Mouse (Mus musculus): Measurements from ENCODE around the gene Lrrn4cl. TPM values are rescaled to one million over a fixed set of nuclear protein-coding genes. Genes with fewer than 3 reads are reported as not detected.

Gene Lrrn4cl
- polyA plus RNA-seq, 1 experiment from 2014 or later, result 0.77 TPM

Small RNA genes lying within 50 kb of the gene (microRNA-seq; reads per million reads assigned to microRNA genes)
- gene Mir5136, result not detected

Other genes with a start within 250 kb of the Lrrn4cl start
- gene Slc22a6, start 232.7 kb upstream of the Lrrn4cl start, polyA plus RNA-seq (2016; fragmentation: Nextera tagmentation; extraction: Ambion mirVana), result 0.87 and 1.3 TPM in 2 replicates
- 0.63 and 0.69 TPM in 2 replicates for gene Chrm1, start 187.0 kb upstream of the Lrrn4cl start, polyA plus RNA-seq (2016; fragmentation: Nextera tagmentation; extraction: Ambion mirVana)
- gene Slc3a2, start 127.4 kb upstream of the Lrrn4cl start, polyA plus RNA-seq (2016; fragmentation: Nextera tagmentation; extraction: Ambion mirVana), result 119 and 122 TPM in 2 replicates
- 88.5 and 98.3 TPM in 2 replicates for gene Wdr74, start 114.9 kb upstream of the Lrrn4cl start, polyA plus RNA-seq (2016; fragmentation: Nextera tagmentation; extraction: Ambion mirVana)
- 2.6 and 2.7 TPM in 2 replicates for gene 1700092M07Rik, start 110.0 kb upstream of the Lrrn4cl start, polyA plus RNA-seq (2016; fragmentation: Nextera tagmentation; extraction: Ambion mirVana)
- 165 and 172 TPM in 2 replicates for gene Stx5a, start 109.4 kb upstream of the Lrrn4cl start, polyA plus RNA-seq (2016; fragmentation: Nextera tagmentation; extraction: Ambion mirVana)
- gene Nxf1, start 93.7 kb upstream of the Lrrn4cl start, polyA plus RNA-seq (2016; fragmentation: Nextera tagmentation; extraction: Ambion mirVana), result 218 and 221 TPM in 2 replicates
- 202 and 221 TPM in 2 replicates for gene Tmem223, start 79.8 kb upstream of the Lrrn4cl start, polyA plus RNA-seq (2016; fragmentation: Nextera tagmentation; extraction: Ambion mirVana)
- gene Tmem179b, start 76.3 kb upstream of the Lrrn4cl start, polyA plus RNA-seq (2016; fragmentation: Nextera tagmentation; extraction: Ambion mirVana), result 48.4 and 54.1 TPM in 2 replicates
- 39.9 and 40.4 TPM in 2 replicates for gene Taf6l, start 64.4 kb upstream of the Lrrn4cl start, polyA plus RNA-seq (2016; fragmentation: Nextera tagmentation; extraction: Ambion mirVana)
- 166 and 170 TPM in 2 replicates for gene Polr2g, start 52.2 kb upstream of the Lrrn4cl start, polyA plus RNA-seq (2016; fragmentation: Nextera tagmentation; extraction: Ambion mirVana)
- gene Zbtb3, start 48.2 kb upstream of the Lrrn4cl start, polyA plus RNA-seq (2016; fragmentation: Nextera tagmentation; extraction: Ambion mirVana), result 6.5 and 7.2 TPM in 2 replicates
- gene Ttc9c, start 31.4 kb upstream of the Lrrn4cl start, polyA plus RNA-seq (2016; fragmentation: Nextera tagmentation; extraction: Ambion mirVana), result 71.3 and 71.7 TPM in 2 replicates
- 6.2 TPM in 2 replicates for gene Hnrnpul2, start 30.8 kb upstream of the Lrrn4cl start, polyA plus RNA-seq (2016; fragmentation: Nextera tagmentation; extraction: Ambion mirVana)
- gene AC129217.1, start 21.0 kb upstream of the Lrrn4cl start, polyA plus RNA-seq (2016; fragmentation: Nextera tagmentation; extraction: Ambion mirVana), result not detected in 2 replicates
- 43.0 and 47.5 TPM in 2 replicates for gene Bscl2, start 13.3 kb upstream of the Lrrn4cl start, polyA plus RNA-seq (2016; fragmentation: Nextera tagmentation; extraction: Ambion mirVana)
- 30.5 and 38.9 TPM in 2 replicates for gene Gng3, start 11.6 kb upstream of the Lrrn4cl start, polyA plus RNA-seq (2016; fragmentation: Nextera tagmentation; extraction: Ambion mirVana)
- 179 and 189 TPM in 2 replicates for gene Ubxn1, start 20.7 kb downstream of the Lrrn4cl start, polyA plus RNA-seq (2016; fragmentation: Nextera tagmentation; extraction: Ambion mirVana)
- 66.0 and 67.6 TPM in 2 replicates for gene Uqcc3, start 30.2 kb downstream of the Lrrn4cl start, polyA plus RNA-seq (2016; fragmentation: Nextera tagmentation; extraction: Ambion mirVana)
- 82.3 and 88.4 TPM in 2 replicates for gene Lbhd1, start 33.0 kb downstream of the Lrrn4cl start, polyA plus RNA-seq (2016; fragmentation: Nextera tagmentation; extraction: Ambion mirVana)
- not detected in 2 replicates for gene Gm49403, start 33.2 kb downstream of the Lrrn4cl start, polyA plus RNA-seq (2016; fragmentation: Nextera tagmentation; extraction: Ambion mirVana)
- 98.0 and 107 TPM in 2 replicates for gene 1810009A15Rik, start 38.1 kb downstream of the Lrrn4cl start, polyA plus RNA-seq (2016; fragmentation: Nextera tagmentation; extraction: Ambion mirVana)
- not detected in 2 replicates for gene Gm49416, start 38.2 kb downstream of the Lrrn4cl start, polyA plus RNA-seq (2016; fragmentation: Nextera tagmentation; extraction: Ambion mirVana)
- 50.4 and 51.5 TPM in 2 replicates for gene Ints5, start 42.2 kb downstream of the Lrrn4cl start, polyA plus RNA-seq (2016; fragmentation: Nextera tagmentation; extraction: Ambion mirVana)
- gene Ganab, start 47.3 kb downstream of the Lrrn4cl start, polyA plus RNA-seq (2016; fragmentation: Nextera tagmentation; extraction: Ambion mirVana), result 112 and 119 TPM in 2 replicates
- gene B3gat3, start 69.6 kb downstream of the Lrrn4cl start, polyA plus RNA-seq (2016; fragmentation: Nextera tagmentation; extraction: Ambion mirVana), result 54.6 and 58.5 TPM in 2 replicates
- 2.7 and 3.0 TPM in 2 replicates for gene Rom1, start 78.6 kb downstream of the Lrrn4cl start, polyA plus RNA-seq (2016; fragmentation: Nextera tagmentation; extraction: Ambion mirVana)
- 29.0 and 29.7 TPM in 2 replicates for gene Eml3, start 78.8 kb downstream of the Lrrn4cl start, polyA plus RNA-seq (2016; fragmentation: Nextera tagmentation; extraction: Ambion mirVana)
- 202 and 211 TPM in 2 replicates for gene Mta2, start 91.1 kb downstream of the Lrrn4cl start, polyA plus RNA-seq (2016; fragmentation: Nextera tagmentation; extraction: Ambion mirVana)
- 35.6 and 38.1 TPM in 2 replicates for gene Tut1, start 103.1 kb downstream of the Lrrn4cl start, polyA plus RNA-seq (2016; fragmentation: Nextera tagmentation; extraction: Ambion mirVana)
- 471 and 477 TPM in 2 replicates for gene Eef1g, start 116.3 kb downstream of the Lrrn4cl start, polyA plus RNA-seq (2016; fragmentation: Nextera tagmentation; extraction: Ambion mirVana)
- gene Ahnak, start 138.5 kb downstream of the Lrrn4cl start, polyA plus RNA-seq (2016; fragmentation: Nextera tagmentation; extraction: Ambion mirVana), result 24.4 and 27.7 TPM in 2 replicates
- not detected in 2 replicates for gene Scgb1a1, start 237.2 kb downstream of the Lrrn4cl start, polyA plus RNA-seq (2016; fragmentation: Nextera tagmentation; extraction: Ambion mirVana)